Mouse (Mus musculus): ENCODE measurements around the gene Lgmn.

GRCm38 (mm10) chr12:102425048-102425578, 14.5 kb downstream of the Lgmn start:
- TF ChIP-seq CTCF (IDR thresholded peaks at IDR 0.05; ENCODE audit: low read depth) (no peak), EP300 (IDR thresholded peaks at IDR 0.05; ENCODE audit: low read depth) (no peak)
